Mouse (Mus musculus) stomach, embryonic 15.5 days (tissue): ENCODE results near the gene Rbm4. TPM values are rescaled to one million over a fixed set of nuclear protein-coding genes. Genes with fewer than 3 reads are reported as not detected.

Experiments
- ATAC-seq: fragments of 200-750 bp; cut with Nextera tagmentation; 2 replicates; pipeline ENCODE4 v1.8.0; 2017; ENCODE audit warnings: low read depth, moderate number of reproducible peaks, moderate TSS enrichment; ENCODE audit not compliant: insufficient read depth, low FRiP score
- H3K27ac ChIP-seq: fragments of 300-500 bp; sonication (generic); 2 replicates; pipeline ENCODE4 v1.5.1; 2015; ENCODE audit warnings: mild to moderate bottlenecking, inconsistent platforms
- H3K27me3 ChIP-seq: fragments of 300-500 bp; sonication (generic); replicated peaks from 2 replicates; pipeline ENCODE4 v1.6.1; 2015; ENCODE audit warnings: inconsistent platforms
- H3K36me3 ChIP-seq: fragments of 300-500 bp; sonication (generic); 2 replicates; pipeline ENCODE4 v1.6.1; 2015; ENCODE audit warnings: inconsistent platforms
- H3K4me1 ChIP-seq: fragments of 300-500 bp; sonication (generic); 2 replicates; pipeline ENCODE4 v1.6.1; 2015; ENCODE audit warnings: inconsistent platforms
- H3K4me2 ChIP-seq: fragments of 300-500 bp; sonication (generic); 2 replicates; pipeline ENCODE4 v1.6.1; 2015; ENCODE audit warnings: mild to moderate bottlenecking, inconsistent platforms
- H3K4me3 ChIP-seq: fragments of 300-500 bp; sonication (generic); replicated peaks from 2 replicates; pipeline ENCODE4 v1.5.1; 2015; ENCODE audit warnings: inconsistent platforms
- H3K9ac ChIP-seq: fragments of 300-500 bp; sonication (generic); 2 replicates; pipeline ENCODE4 v1.6.1; 2015; ENCODE audit warnings: inconsistent platforms
- H3K9me3 ChIP-seq: fragments of 300-500 bp; sonication (generic); 2 replicates; pipeline ENCODE4 v1.6.1; 2016; ENCODE audit warnings: inconsistent platforms
- WGBS: fragments of 180-500 bp; shearing (Covaris S2); methylation state at CpG from one replicate; pipeline ENCODE4 v1.1.7; 2015; 5-methylcytosine and 5-hydroxymethylcytosine counted together
- polyA plus RNA-seq: library from polyadenylated mRNA; unstranded; fragments of >200 nt; fragmentation: Nextera tagmentation; extraction: Ambion mirVana; gene quantifications from 2 replicates; pipeline ENCODE4 v1.2.1, GENCODE M21; 2015

Gene Rbm4
- polyA plus RNA-seq: 50.1 and 52.2 TPM in 2 replicates

DNA sequence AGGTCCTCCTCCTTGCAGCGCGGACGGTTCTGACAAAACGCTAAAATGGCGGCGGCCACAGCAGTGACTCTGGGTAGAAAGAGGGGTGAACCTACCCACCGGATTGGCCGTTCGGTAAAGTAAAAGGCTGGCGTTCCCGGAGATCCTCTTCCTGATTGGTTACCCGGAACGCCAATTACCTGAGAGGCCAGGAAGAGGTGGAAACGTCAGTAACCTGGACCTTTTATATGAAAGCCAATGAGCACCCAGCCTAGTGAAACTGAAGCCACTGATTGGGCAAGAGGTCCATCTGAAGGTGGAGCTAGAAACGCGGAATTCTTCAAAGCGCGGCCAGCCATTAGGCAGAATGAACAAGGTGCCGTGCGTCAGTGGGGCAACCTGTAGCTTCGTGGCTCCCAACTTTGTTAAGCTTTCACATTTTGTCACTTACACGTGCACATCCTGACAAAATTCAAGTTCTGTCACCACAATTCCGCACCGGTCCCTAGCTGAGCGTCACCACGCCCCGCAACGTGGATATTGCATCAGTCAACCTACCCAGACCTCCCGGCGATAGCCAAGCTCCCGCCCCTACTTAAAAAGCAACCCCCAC, at the start of gene Rbm4:
TSS of gene Rbm4 (minus strand) at position 71 of the 592 bp plus-strand sequence.
- H3K9ac ChIP-seq: peak within 1 kb of the TSS; percentile 73
- H3K36me3 ChIP-seq: peaks cover 30% of the 10 kb centered on the region
- peak within 1 kb of the TSS; percentile 68 for H3K4me2 ChIP-seq
- peak within 1 kb of the TSS; percentile 91 for H3K27ac ChIP-seq
- no peaks in the 10 kb centered on the region for H3K9me3 ChIP-seq
- WGBS: under 1% methylated on average over 31 of the region's 31 CpGs
- no peaks in the 10 kb centered on the region for H3K27me3 ChIP-seq
- ATAC-seq: peak; percentile 98
- H3K4me3 ChIP-seq: peak within 1 kb of the TSS; percentile 80
- peaks cover 10% of the 10 kb centered on the region for H3K4me1 ChIP-seq

DNA sequence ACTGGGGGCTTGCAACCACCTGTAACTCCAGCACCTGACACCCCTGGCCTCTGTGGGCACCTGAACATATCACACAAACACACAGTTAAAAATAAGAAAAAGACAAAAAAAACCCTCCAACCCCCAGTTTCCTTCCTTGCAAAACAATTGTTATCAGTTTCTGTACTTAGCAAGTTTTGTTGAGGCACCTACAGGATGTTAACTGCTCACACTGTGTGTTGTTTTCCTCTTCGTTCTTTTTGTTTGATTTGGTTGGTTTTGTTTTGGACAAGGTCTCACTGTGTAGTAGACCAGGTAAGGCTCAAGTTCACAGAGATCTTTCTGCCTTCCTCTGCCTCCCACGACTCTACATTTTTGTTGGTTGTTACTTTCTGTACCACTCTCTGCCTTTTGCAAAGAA, 48.9 kb upstream of the Rbm4 start:
- H3K9me3 ChIP-seq: no peaks in the 10 kb centered on the region
- no peak overlapping the region for H3K4me2 ChIP-seq
- WGBS: 62% methylated on average over 2 of the region's 2 CpGs
- no peak for ATAC-seq
- H3K27ac ChIP-seq: no peak overlapping the region
- no peaks in the 10 kb centered on the region for H3K36me3 ChIP-seq
- peaks cover 14% of the 10 kb centered on the region for H3K27me3 ChIP-seq
- peaks cover 16% of the 10 kb centered on the region for H3K4me1 ChIP-seq
- H3K9ac ChIP-seq: no peak overlapping the region
- no peak overlapping the region for H3K4me3 ChIP-seq

DNA sequence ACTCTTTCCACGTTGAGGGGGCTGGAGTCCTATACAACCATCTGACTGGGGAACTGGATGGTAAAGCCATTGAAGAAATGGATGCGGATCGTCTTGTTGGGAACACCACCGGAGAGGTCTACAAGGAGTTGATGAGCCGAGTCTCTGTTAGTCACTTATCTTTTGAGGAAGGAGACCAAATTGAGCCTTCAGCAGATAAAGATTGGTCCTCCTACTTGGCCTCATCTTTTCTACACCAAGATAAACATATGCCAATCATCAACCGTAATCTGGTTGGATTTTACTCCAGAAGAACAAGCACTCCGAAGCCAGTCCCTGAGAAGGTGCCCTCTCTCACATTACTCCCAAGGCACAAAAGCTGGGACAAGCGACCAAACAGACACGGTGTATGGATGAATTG, 47.1 kb upstream of the Rbm4 start:
- Histone ChIP-seq H3K4me3 (no peak overlapping the region), H3K4me2 (no peak overlapping the region), H3K27me3 (peaks cover 14% of the 10 kb centered on the region), H3K36me3 (no peaks in the 10 kb centered on the region), H3K9ac (no peak overlapping the region), H3K4me1 (peaks cover 16% of the 10 kb centered on the region), H3K27ac (no peak overlapping the region), H3K9me3 (no peaks in the 10 kb centered on the region)
- WGBS: 75% methylated on average over 9 of the region's 9 CpGs
- no peak for ATAC-seq

DNA sequence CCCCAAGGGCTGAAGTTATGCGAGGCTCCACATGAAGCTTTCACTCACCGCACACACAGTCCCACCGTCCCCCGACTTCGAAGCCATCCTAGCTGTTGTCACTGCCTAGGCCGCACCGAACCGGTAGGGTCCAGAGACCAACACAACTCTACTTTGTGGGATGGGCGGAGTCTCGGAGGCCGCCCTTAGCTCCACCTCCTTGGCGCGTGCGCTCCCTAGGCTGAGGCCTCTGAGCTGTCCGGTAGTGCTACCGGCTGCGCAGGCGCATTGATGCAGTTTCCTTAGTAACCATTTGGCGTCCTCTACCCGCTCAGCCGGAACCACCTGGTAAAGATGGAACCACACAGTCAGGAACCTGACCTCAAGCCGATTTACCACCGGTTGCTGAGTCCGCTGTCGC, 45.4 kb upstream of the Rbm4 start, which contains the start of the genes Ccs and Ccdc87:
TSS of gene Ccs (minus strand) at position 184 of the 400 bp plus-strand sequence.
TSS of gene Ccdc87 (plus strand) at position 218 of the 400 bp plus-strand sequence.
- Histone ChIP-seq H3K36me3 (no peaks in the 10 kb centered on the region), H3K4me3 (peak within 1 kb of the TSS; percentile 66), H3K27me3 (peaks cover 14% of the 10 kb centered on the region), H3K27ac (0 out of 2 replicates have a peak within 1 kb of the TSS, but pooled peaks have one; percentile 28), H3K9ac (peak within 1 kb of the TSS; percentile 25; the same call in 1 of the 2 replicates), H3K4me2 (peak within 1 kb of the TSS; percentile 98), H3K9me3 (no peaks in the 10 kb centered on the region), H3K4me1 (peaks cover 16% of the 10 kb centered on the region)
- ATAC-seq: peak; percentile 98
- under 1% methylated on average over 25 of the region's 25 CpGs for WGBS

DNA sequence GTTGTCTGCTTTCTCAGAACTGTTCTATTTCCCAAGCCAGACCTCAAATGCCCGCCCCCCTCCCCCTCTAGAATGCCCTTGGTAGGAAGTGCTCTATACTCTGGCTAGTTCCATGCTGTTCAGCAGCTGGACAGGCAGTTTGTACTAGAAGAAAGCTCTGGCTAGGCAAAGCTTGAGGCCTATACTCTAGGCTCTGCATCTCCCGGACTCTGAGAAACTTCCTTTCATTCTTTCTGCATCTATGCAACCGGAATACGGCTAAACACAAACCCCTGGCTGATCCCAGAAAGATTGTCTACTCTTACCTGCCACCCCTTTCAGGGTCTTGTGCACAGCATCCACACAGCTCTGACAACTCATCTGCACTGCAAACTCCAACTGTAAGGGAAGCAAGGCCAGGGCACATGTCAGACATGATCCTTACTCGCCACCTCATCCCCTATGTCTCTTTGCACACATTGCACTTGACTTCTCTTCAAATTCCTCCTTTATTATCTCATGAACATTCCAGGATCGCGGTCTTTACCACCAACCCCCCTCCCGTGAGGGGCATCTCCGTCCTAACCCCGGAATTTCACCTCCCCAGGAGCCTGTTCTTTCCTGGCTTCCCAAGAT, 44.9 kb upstream of the Rbm4 start:
- Histone ChIP-seq H3K27ac (0 out of 2 replicates have a peak overlapping the region, but pooled peaks have one; percentile 28), H3K36me3 (0 out of 2 replicates have a peak, but pooled peaks cover 1% of the 10 kb centered on the region), H3K4me1 (peaks cover 16% of the 10 kb centered on the region), H3K27me3 (peaks cover 14% of the 10 kb centered on the region), H3K4me2 (peak overlapping the region; percentile 98), H3K9me3 (no peaks in the 10 kb centered on the region), H3K4me3 (peak overlapping the region; percentile 66), H3K9ac (peak overlapping the region; percentile 25; the same call in 1 of the 2 replicates)
- ATAC-seq: no peak; the same call in 1 of the 2 replicates
- 28% methylated on average over 10 of the region's 10 CpGs for WGBS

DNA sequence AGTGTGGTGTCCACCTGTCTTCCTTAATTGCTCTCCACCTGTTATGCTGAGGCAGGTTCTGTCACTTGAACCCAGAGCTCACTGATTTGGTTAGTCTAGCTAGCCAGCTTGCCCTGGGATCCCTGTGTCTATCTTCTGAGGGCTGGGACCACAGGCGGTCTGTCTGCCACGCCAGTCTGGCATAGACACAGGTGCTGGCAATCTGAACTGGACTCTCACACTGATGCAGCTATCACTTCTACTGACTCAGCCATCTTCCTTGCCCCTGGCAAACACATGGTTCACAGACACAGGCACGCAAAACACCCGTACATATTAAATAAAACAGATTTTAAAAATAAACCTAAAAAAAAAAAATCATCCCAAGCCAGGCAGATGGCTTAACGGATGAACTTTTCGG, 43.3 kb upstream of the Rbm4 start:
- H3K9ac ChIP-seq: no peak overlapping the region
- no peak overlapping the region for H3K4me2 ChIP-seq
- H3K27me3 ChIP-seq: peaks cover 14% of the 10 kb centered on the region
- peaks cover 16% of the 10 kb centered on the region for H3K4me1 ChIP-seq
- H3K9me3 ChIP-seq: no peaks in the 10 kb centered on the region
- no peak for ATAC-seq
- H3K4me3 ChIP-seq: no peak overlapping the region
- 93% methylated on average over 6 of the region's 6 CpGs for WGBS
- H3K27ac ChIP-seq: no peak overlapping the region
- H3K36me3 ChIP-seq: 0 out of 2 replicates have a peak, but pooled peaks cover 5% of the 10 kb centered on the region

DNA sequence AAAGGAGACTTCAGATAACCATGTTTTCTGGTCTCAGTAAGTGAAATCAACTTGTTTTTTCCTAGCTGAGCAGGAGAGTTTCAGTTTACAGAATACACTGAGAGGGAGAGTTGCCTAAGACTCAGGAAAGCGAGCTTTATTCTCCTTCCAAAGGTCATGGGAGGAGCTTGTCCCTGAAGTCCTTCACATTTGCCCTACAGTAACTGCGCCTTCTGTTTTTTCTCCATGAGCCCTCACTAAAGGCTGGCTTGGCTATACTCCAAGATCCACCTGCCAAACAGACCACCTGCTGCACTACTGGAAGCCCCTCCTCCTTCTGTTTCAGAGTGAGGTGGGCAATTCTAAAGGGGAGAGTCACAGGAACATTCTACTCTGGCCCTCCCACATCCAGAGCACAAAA, 42.4 kb upstream of the Rbm4 start:
- Histone ChIP-seq H3K4me2 (no peak overlapping the region), H3K27me3 (peaks cover 14% of the 10 kb centered on the region), H3K4me3 (no peak overlapping the region), H3K4me1 (peaks cover 16% of the 10 kb centered on the region), H3K9me3 (no peaks in the 10 kb centered on the region), H3K9ac (no peak overlapping the region), H3K27ac (no peak overlapping the region), H3K36me3 (0 out of 2 replicates have a peak, but pooled peaks cover 5% of the 10 kb centered on the region)
- ATAC-seq: no peak
- WGBS: 62% methylated on average over 2 of the region's 2 CpGs

DNA sequence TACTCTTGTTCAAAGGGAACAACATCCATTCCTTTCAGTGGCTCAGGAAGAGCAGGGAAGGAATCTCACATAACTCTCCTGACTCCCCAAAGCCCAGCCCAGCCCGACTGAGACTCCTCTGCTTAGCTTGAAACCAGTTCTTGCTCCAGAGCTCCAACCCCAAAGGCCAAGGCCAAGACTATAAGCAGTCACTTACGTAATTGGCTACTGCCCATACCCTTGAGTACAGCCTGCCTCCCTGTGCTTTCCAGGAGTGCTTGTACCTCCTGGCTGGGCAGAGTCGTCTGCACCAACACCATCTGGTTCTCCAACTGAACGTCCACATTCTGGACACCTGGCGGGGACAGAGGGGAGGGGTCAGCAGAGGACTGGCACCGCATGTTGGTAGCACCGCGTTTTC, 40.3 kb upstream of the Rbm4 start:
- no peak for ATAC-seq
- Histone ChIP-seq H3K9ac (no peak overlapping the region), H3K27ac (no peak overlapping the region), H3K4me1 (peaks cover 9% of the 10 kb centered on the region), H3K27me3 (no peaks in the 10 kb centered on the region), H3K4me3 (no peak overlapping the region), H3K9me3 (no peaks in the 10 kb centered on the region), H3K36me3 (0 out of 2 replicates have a peak, but pooled peaks cover 9% of the 10 kb centered on the region), H3K4me2 (no peak overlapping the region)
- WGBS: 86% methylated on average over 8 of the region's 8 CpGs

DNA sequence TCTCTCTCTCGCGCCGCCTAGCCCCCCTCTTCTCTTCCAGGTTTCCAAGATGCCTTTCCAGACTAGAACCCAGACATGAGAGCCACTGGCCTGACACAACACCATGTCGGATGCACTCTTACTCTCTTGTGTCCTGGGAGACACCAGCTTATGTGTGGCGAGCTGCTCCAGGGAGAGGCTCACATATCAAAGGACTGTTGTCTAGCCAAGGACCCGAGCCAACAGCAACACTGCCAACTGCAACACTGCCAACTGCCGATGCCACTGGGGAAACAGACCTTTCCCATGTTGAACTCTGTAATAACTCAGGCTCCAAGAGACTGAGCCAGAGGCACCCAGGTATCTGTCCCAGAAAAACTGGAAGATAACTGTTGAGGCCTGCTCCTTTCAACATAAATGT, 35.5 kb upstream of the Rbm4 start:
- ATAC-seq: no peak

DNA sequence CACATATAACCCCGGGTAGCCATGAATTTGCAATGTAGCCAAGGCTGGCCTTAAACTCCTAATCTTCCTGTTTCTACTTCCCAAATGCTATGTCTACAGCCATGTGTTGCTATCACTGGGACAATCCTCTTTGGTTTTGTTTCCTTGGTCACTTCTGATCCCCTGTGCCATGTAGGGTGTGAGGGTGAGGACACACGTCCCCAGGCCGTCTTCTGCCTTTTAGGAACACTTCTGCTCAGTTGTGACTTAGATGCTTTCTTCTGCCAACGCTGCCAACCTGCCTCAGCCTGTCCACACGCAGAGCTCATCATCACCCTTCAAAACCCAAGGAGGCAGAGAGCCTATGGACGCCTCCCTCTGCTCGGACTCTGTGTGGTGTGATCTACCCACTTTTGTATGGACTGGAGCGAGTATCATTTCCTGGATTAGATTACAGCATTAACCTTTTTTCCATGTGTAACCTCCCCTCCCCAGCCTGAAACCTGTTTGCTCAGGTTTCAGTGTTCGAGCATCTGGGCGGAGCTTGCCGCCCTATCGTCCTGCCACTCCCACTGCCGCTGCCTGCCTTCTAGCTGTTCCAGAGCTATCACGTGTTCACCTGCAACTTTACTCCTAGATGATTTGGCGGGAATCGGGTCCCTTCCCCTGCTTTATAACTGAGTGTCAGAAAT, 34.9 kb upstream of the Rbm4 start:
- no peaks in the 10 kb centered on the region for H3K9me3 ChIP-seq
- H3K27ac ChIP-seq: peak overlapping the region; percentile 35; the same call in 1 of the 2 replicates
- H3K27me3 ChIP-seq: no peaks in the 10 kb centered on the region
- WGBS: 51% methylated on average over 16 of the region's 16 CpGs
- H3K4me3 ChIP-seq: no peak overlapping the region
- peak; percentile 75 for ATAC-seq
- no peaks in the 10 kb centered on the region for H3K4me1 ChIP-seq
- H3K36me3 ChIP-seq: peaks cover 17% of the 10 kb centered on the region; the same call in 1 of the 2 replicates
- H3K4me2 ChIP-seq: no peak overlapping the region
- H3K9ac ChIP-seq: no peak overlapping the region

More for the DNA sequence above, 35.5 kb upstream of the Rbm4 start:
- Histone ChIP-seq H3K4me2 (no peak overlapping the region), H3K36me3 (peaks cover 18% of the 10 kb centered on the region; the same call in 1 of the 2 replicates), H3K4me1 (no peaks in the 10 kb centered on the region), H3K27me3 (no peaks in the 10 kb centered on the region), H3K9me3 (no peaks in the 10 kb centered on the region), H3K9ac (no peak overlapping the region), H3K4me3 (no peak overlapping the region), H3K27ac (no peak overlapping the region)
- 55% methylated on average over 7 of the region's 7 CpGs for WGBS

DNA sequence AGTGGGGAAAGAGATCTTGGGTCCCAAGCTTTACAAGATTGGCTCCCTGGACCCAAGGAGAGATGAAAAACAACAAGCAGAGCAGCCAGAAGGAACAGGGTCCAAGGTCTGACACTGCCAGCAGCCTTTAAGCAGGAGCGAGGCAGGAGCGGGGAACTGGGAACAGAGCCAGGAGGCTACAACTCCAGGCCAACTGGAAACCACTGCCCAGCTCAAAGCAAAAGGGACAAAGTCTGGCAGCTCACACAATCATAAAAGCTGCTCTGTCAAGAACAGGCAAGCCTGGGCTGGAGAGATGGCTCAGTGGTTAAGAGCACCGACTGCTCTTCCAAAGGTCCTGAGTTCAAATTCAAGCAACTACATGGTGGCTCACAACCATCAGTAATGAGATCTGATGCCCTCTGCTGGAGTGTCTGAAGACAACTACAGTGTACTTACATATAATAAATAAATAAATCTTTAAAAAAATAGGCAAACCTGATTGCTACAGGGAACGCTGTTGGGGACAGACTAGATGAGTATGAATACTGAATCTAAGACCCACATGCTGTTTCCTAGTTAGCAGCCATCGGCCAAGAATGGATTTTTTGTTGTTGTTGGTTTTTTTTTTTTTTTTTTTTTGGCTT, 27.1 kb upstream of the Rbm4 start:
- peak; percentile 60; the same call in 1 of the 2 replicates for ATAC-seq
- no peak overlapping the region; the same call in 1 of the 2 replicates for H3K27ac ChIP-seq
- H3K9me3 ChIP-seq: no peaks in the 10 kb centered on the region
- peaks cover 4% of the 10 kb centered on the region; the same call in 1 of the 2 replicates for H3K36me3 ChIP-seq
- H3K9ac ChIP-seq: no peak overlapping the region
- no peaks in the 10 kb centered on the region for H3K27me3 ChIP-seq
- H3K4me1 ChIP-seq: no peaks in the 10 kb centered on the region
- H3K4me3 ChIP-seq: no peak overlapping the region
- H3K4me2 ChIP-seq: no peak overlapping the region
- WGBS: 58% methylated on average over 5 of the region's 5 CpGs
